Comparison of ENCODE assay signal across 16 mouse cellular contexts in genomic region chr2:122905129-122906072, GRCm38 (mm10).
DNase-seq lines count a peak whose midpoint lies in the region; ATAC-seq and TF ChIP-seq lines count a peak whose summit lies in the region.
"Had no signal": no experiment of that assay in that cellular context is flagged by ENCODE, and none has a peak within 500 bp of the region (broad histone marks: within the 10 kb centered on the region; RNA-seq: fewer than 3 reads in every experiment).

No protein-coding gene starts in this region.

- ATAC-seq in forebrain, embryonic 13.5 days = peak; percentile 58; the same call in 1 of the 2 replicates
- peak; percentile 62; the same call in 1 of the 2 replicates for ATAC-seq in neural tube, embryonic 12.5 days (ENCODE audit: low FRiP score, low read depth)
- ATAC-seq: activated CD4-positive, CD25-positive, alpha-beta regulatory T cell, adult 4 months; inflammation-experienced regulatory T-cells, adult 6 months had no signal

- DNase-seq in embryo, embryonic 11.5 days (ENCODE audit: low read depth, low spot score) = peak; percentile 16
- DNase-seq in mesoderm, embryonic 11.5 days (ENCODE audit: low read depth, low spot score) = peak; percentile 64
- DNase-seq in layer of hippocampus, adult 18-20 months (ENCODE audit: low spot score in 2 of 2) = no peak
- no peak for DNase-seq in gastrocnemius, postnatal 25 days
- no peak for DNase-seq in cerebellum, adult 2 months
- DNase-seq: cerebellum, postnatal 10 days; gastrocnemius, postnatal 10 days; kidney, postnatal 14 days; thymus, postnatal 36 days had no signal

- no peaks in the 10 kb centered on the region for H3K27me3 ChIP-seq in forebrain, embryonic 13.5 days
- H3K27me3 ChIP-seq in neural tube, embryonic 12.5 days (replicated peaks) = no peaks in the 10 kb centered on the region
- H3K27me3 ChIP-seq in cerebellum, adult 2 months (ENCODE audit: control insufficient read depth, insufficient read depth, low read length) = no peaks in the 10 kb centered on the region
- H3K27me3 ChIP-seq: heart, embryonic 15.5 days; megakaryocyte, embryonic 14.5 days; stomach, embryonic 15.5 days had no signal

- no peak for TF ChIP-seq CTCF in cerebellum, adult 2 months (IDR thresholded peaks at IDR 0.05; ENCODE audit: borderline replicate concordance, insufficient read depth, low read depth, low read length)

- TF ChIP-seq POLR2A in cerebellum, adult 2 months (IDR thresholded peaks at IDR 0.05; ENCODE audit: borderline replicate concordance, insufficient read depth, low read length) = no peak

- no peaks in the 10 kb centered on the region for H3K36me3 ChIP-seq in forebrain, embryonic 13.5 days (ENCODE audit: poor library complexity, severe bottlenecking)
- H3K36me3 ChIP-seq in neural tube, embryonic 12.5 days = no peaks in the 10 kb centered on the region
- H3K36me3 ChIP-seq: heart, embryonic 15.5 days; stomach, embryonic 15.5 days had no signal

- H3K9me3 ChIP-seq in forebrain, embryonic 13.5 days (replicated peaks) = no peaks in the 10 kb centered on the region
- H3K9me3 ChIP-seq in neural tube, embryonic 12.5 days = no peaks in the 10 kb centered on the region
- H3K9me3 ChIP-seq: heart, embryonic 15.5 days; stomach, embryonic 15.5 days had no signal

- WGBS in forebrain, embryonic 13.5 days = 7% methylated on average over 11 of the region's 11 CpGs
- 42% methylated on average over 11 of the region's 11 CpGs for WGBS in neural tube, embryonic 12.5 days
- WGBS in cerebellum, adult 2 months = 17% methylated on average over 11 of the region's 11 CpGs

- H3K27ac ChIP-seq in forebrain, embryonic 13.5 days = no peak overlapping the region; the same call in 1 of the 2 replicates
- no peak overlapping the region for H3K27ac ChIP-seq in neural tube, embryonic 12.5 days
- H3K27ac ChIP-seq in cerebellum, adult 2 months (ENCODE audit: insufficient read depth, low read length) = no peak overlapping the region
- H3K27ac ChIP-seq: heart, embryonic 15.5 days; stomach, embryonic 15.5 days had no signal

- peaks cover 14% of the 10 kb centered on the region for H3K4me1 ChIP-seq in forebrain, embryonic 13.5 days
- H3K4me1 ChIP-seq in neural tube, embryonic 12.5 days = peaks cover 5% of the 10 kb centered on the region; the same call in 1 of the 2 replicates
- no peaks in the 10 kb centered on the region for H3K4me1 ChIP-seq in cerebellum, adult 2 months (ENCODE audit: control insufficient read depth, insufficient read depth, low read length)
- H3K4me1 ChIP-seq: heart, embryonic 15.5 days; megakaryocyte, embryonic 14.5 days; stomach, embryonic 15.5 days had no signal

- H3K4me3 ChIP-seq in forebrain, embryonic 13.5 days = no peak overlapping the region
- no peak overlapping the region for H3K4me3 ChIP-seq in neural tube, embryonic 12.5 days
- no peak overlapping the region for H3K4me3 ChIP-seq in cerebellum, adult 2 months (replicated peaks; ENCODE audit: insufficient read depth, low read depth, low read length)
- H3K4me3 ChIP-seq: heart, embryonic 15.5 days; megakaryocyte, embryonic 14.5 days; stomach, embryonic 15.5 days had no signal

- no peak overlapping the region for H3K9ac ChIP-seq in forebrain, embryonic 13.5 days
- H3K9ac ChIP-seq in neural tube, embryonic 12.5 days = no peak overlapping the region
- H3K9ac ChIP-seq: heart, embryonic 15.5 days; stomach, embryonic 15.5 days had no signal

- H3K4me2 ChIP-seq in forebrain, embryonic 13.5 days = no peak overlapping the region; the same call in 1 of the 2 replicates
- H3K4me2 ChIP-seq in neural tube, embryonic 12.5 days (replicated peaks) = no peak overlapping the region
- H3K4me2 ChIP-seq: heart, embryonic 15.5 days; stomach, embryonic 15.5 days had no signal

Comparison
In these comparisons a context has a peak if more than half of its experiments do, and no peak if none do; other contexts are left out.
1. DNase-seq: peak in embryo, embryonic 11.5 days (single experiment) and mesoderm, embryonic 11.5 days (single experiment); none in layer of hippocampus, adult 18-20 months (0 of 2), gastrocnemius, postnatal 25 days (single experiment) and cerebellum, adult 2 months (0 of 2).